Mouse (Mus musculus) bone marrow macrophage, adult 2 months (primary cell): ENCODE results near the gene Ptprf.

ENCODE experiments used
- CTCF ChIP-seq: IDR thresholded peaks from 2 replicates; pipeline ENCODE4 v1.5.1; 2012; ENCODE audit warnings: low read depth, mild to moderate bottlenecking, low read length, moderate library complexity
- POLR2A ChIP-seq: IDR thresholded peaks from 2 replicates; pipeline ENCODE4 v1.6.1; 2012; ENCODE audit warnings: mild to moderate bottlenecking, low read depth, low read length, borderline replicate concordance

DNA sequence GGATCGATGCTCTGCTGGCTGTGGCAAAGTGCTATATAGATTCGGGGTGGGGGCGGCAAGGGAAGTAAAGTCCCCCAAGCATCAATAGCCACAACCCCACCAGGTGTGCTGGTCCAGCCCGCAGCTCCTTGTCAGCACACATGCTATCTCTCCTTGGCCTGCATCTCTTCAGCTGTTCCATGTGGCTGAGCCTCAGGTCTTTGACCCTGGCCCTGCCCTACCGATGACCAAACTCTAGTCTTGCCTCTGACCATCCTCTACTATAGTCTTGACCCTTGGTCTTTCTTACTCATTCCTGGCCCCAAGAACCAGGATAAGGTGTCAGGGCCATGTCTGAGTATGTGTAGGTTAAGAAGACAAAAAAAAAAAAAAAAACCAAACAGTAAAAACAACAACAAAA lies 33.2 kb downstream of the Ptprf start:
- TF ChIP-seq POLR2A (no peak), CTCF (no peak)
